Mouse (Mus musculus) midbrain, embryonic 16.5 days (tissue): ENCODE results near the gene Trpm3. TPM values are rescaled to one million over a fixed set of nuclear protein-coding genes. Genes with fewer than 3 reads are reported as not detected.

ENCODE experiments used
- ATAC-seq: fragments of 200-750 bp; cut with Nextera tagmentation; 2 replicates; pipeline ENCODE4 v1.8.0; 2017; ENCODE audit warnings: moderate TSS enrichment
- H3K27ac ChIP-seq: fragments of 300-500 bp; sonication (generic); 2 replicates; pipeline ENCODE4 v1.5.1; 2014; ENCODE audit warnings: mild to moderate bottlenecking, low read length, mixed read lengths
- H3K27me3 ChIP-seq: fragments of 300-500 bp; sonication (generic); 2 replicates; pipeline ENCODE4 v1.6.1; 2014; ENCODE audit warnings: low read depth, low read length, mixed read lengths; ENCODE audit not compliant: control insufficient read depth, insufficient read depth
- H3K36me3 ChIP-seq: fragments of 300-500 bp; sonication (generic); 2 replicates; pipeline ENCODE4 v1.6.1; 2014; ENCODE audit warnings: mild to moderate bottlenecking, low read length, moderate library complexity, mixed read lengths; ENCODE audit not compliant: control insufficient read depth, insufficient read depth
- H3K4me1 ChIP-seq: fragments of 300-500 bp; sonication (generic); 2 replicates; pipeline ENCODE4 v1.6.1; 2014; ENCODE audit warnings: mild to moderate bottlenecking, low read length, mixed read lengths; ENCODE audit not compliant: control insufficient read depth, insufficient read depth
- H3K4me2 ChIP-seq: fragments of 300-500 bp; sonication (generic); 2 replicates; pipeline ENCODE4 v1.6.1; 2014; ENCODE audit warnings: mild to moderate bottlenecking, low read length, mixed read lengths
- H3K4me3 ChIP-seq: fragments of 300-500 bp; sonication (generic); 2 replicates; pipeline ENCODE4 v1.5.1; 2014; ENCODE audit warnings: low read depth, mild to moderate bottlenecking, low read length, moderate library complexity, mixed read lengths
- H3K9ac ChIP-seq: fragments of 300-500 bp; sonication (generic); 2 replicates; pipeline ENCODE4 v1.6.1; 2014; ENCODE audit warnings: low read depth, low read length, mixed read lengths
- H3K9me3 ChIP-seq: fragments of 300-500 bp; sonication (generic); replicated peaks from 2 replicates; pipeline ENCODE4 v1.6.1; 2014; ENCODE audit warnings: mild to moderate bottlenecking, low read length, mixed read lengths; ENCODE audit not compliant: control insufficient read depth, poor library complexity, severe bottlenecking
- WGBS: fragments of 180-500 bp; shearing (Covaris S2); extraction: QIAGEN DNeasy Blood & Tissue Kit; methylation state at CpG from one replicate; pipeline ENCODE4 v1.1.7; 2014; 5-methylcytosine and 5-hydroxymethylcytosine counted together
- polyA plus RNA-seq: library from polyadenylated mRNA; unstranded; fragments of >200 nt; fragmentation: Nextera tagmentation; extraction: Ambion mirVana; gene quantifications from 2 replicates; pipeline ENCODE4 v1.2.1, GENCODE M21; 2015

Gene Trpm3
- polyA plus RNA-seq, 1 experiment from 2014 or later: 24.7 TPM

DNA sequence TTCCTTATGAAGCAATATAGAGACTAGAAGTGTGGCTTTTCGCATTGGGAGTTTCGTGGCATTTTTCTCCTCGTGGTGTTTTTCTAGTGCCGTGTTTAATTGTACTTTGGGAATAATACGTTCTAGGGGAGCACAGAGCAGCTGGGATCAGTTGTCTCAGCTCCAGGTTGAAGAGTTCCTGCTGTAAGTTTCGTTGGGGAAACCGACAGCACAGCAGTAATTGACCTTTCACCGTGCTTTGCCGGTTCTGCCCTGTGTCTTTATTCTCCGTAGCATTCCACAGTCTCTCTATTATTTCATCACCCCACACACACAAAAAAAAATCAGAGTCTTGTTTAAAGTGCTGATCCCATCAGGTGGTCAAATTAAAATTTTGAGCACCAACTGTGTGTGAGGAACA lies 496.8 kb downstream of the Trpm3 start:
- ATAC-seq: no peak
- H3K4me2 ChIP-seq: no peak overlapping the region
- WGBS: 24% methylated on average over 10 of the region's 10 CpGs
- no peak overlapping the region for H3K9ac ChIP-seq
- H3K4me1 ChIP-seq: peaks cover 4% of the 10 kb centered on the region; the same call in 1 of the 2 replicates
- no peaks in the 10 kb centered on the region for H3K9me3 ChIP-seq
- H3K27ac ChIP-seq: no peak overlapping the region
- no peaks in the 10 kb centered on the region for H3K36me3 ChIP-seq
- H3K27me3 ChIP-seq: no peaks in the 10 kb centered on the region
- H3K4me3 ChIP-seq: no peak overlapping the region

DNA sequence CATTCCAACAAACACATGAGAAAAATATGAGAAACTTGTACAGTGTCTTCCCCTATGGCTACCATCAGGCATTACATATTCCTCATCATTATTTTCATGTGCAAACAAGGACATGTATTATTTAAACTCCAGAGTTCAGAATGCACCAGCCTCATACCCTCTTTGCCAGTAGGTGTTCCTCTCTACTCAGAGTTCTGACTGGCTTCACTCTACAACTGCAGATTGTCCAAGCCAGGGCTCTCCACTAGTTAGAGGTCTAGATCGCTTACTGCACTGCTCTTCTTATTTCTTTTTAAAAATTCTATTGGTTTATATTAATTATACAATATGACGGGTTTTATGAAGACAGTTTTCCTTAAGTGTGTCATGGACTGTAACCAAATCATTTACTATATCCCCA lies 498.9 kb downstream of the Trpm3 start:
- no peaks in the 10 kb centered on the region for H3K36me3 ChIP-seq
- H3K27me3 ChIP-seq: no peaks in the 10 kb centered on the region
- no peak overlapping the region for H3K27ac ChIP-seq
- 88% methylated on average over 2 of the region's 2 CpGs for WGBS
- no peak for ATAC-seq
- H3K9me3 ChIP-seq: no peaks in the 10 kb centered on the region
- H3K4me3 ChIP-seq: no peak overlapping the region
- H3K4me2 ChIP-seq: no peak overlapping the region
- H3K4me1 ChIP-seq: peaks cover 4% of the 10 kb centered on the region; the same call in 1 of the 2 replicates
- H3K9ac ChIP-seq: no peak overlapping the region

DNA sequence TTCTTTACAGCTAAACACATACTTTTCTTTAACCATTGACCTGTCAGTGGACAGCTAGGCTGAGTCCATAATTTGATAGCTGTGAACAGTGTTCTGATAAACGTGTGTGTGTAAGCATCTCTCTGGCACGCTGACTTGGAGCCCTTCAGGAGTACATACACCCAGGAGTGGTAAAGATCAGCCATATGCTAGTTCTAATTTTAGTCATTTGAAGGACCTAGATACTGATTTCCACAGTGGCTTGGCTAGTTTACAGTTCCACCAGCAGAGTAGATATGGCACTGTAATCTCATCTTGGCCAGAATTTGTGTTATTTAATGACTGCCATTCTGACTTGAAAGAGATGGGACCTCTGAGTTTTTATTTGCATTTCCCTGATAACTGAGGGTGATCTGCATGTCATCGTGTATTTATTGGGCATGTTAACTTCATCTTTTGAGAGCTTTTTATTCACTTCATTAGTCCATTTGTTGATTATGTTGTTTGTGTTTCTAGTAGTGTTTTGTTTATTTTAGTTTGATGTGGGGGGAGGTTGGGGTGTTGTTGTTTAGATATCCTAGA lies 499.6 kb downstream of the Trpm3 start:
- no peak for ATAC-seq
- Histone ChIP-seq H3K27ac (no peak overlapping the region), H3K9me3 (no peaks in the 10 kb centered on the region), H3K9ac (no peak overlapping the region), H3K4me1 (peaks cover 4% of the 10 kb centered on the region; the same call in 1 of the 2 replicates), H3K36me3 (no peaks in the 10 kb centered on the region), H3K4me2 (no peak overlapping the region), H3K4me3 (no peak overlapping the region), H3K27me3 (no peaks in the 10 kb centered on the region)
- WGBS: 84% methylated on average over 3 of the region's 3 CpGs

DNA sequence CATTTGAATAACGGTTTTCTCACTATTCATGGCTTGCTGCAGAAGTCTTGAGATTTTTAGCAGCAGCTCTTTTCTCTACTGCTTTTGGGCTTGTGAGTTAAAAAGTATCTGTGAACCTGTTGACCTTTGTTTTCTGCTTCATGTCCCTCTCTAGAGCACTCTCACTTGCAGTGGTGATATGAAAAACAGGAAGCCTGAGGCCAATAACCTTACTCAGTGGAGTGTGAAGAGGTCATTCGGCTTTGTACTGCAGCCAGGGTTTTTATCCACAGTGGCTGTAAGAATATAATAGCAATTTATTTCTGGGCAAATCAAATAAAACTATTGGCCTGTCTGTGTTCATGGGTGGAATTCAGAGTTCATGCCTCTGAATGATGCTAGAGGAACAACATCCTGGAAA lies 503.3 kb downstream of the Trpm3 start:
- no peak overlapping the region for H3K9ac ChIP-seq
- H3K4me2 ChIP-seq: no peak overlapping the region
- no peaks in the 10 kb centered on the region for H3K36me3 ChIP-seq
- no peaks in the 10 kb centered on the region for H3K4me1 ChIP-seq
- H3K27ac ChIP-seq: no peak overlapping the region
- H3K27me3 ChIP-seq: no peaks in the 10 kb centered on the region
- H3K9me3 ChIP-seq: no peaks in the 10 kb centered on the region
- no peak overlapping the region for H3K4me3 ChIP-seq
- WGBS: 21% methylated on average over 2 of the region's 2 CpGs
- ATAC-seq: no peak

DNA sequence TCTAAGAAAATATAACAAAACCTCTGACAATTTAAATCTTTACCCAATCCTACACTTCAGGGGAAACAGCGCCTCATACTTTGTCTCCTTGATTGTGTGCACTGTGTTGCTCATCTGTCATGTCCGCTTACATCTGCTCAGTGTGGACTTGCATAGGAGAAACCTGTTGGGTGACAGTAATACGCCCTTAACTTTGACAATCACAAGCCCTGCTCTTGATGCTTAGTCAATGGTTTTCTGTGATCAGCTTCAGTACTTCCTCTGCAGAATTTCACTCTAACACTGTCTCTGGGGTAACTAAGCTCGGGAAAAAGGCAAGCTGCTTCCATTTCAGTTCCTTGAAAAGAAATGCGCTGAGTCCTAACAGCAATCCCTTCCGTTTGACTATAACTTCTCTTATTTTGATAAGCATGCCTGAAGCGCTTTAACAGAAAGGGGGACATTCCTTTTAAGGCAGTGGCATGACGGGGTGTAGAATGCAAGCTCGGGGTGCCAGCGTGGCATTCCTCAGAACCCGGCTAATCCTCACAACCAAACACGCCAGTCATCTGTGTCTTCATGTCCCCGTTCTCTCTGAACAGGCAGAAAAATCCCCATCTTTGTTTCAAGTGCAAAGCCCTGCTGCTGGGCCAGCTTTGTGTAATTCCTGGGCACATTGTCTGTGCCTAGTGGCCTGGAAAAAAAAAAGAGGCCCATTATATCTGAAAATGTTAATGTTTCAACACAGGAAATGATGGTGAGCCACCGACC lies 517.8 kb downstream of the Trpm3 start:
- no peak overlapping the region for H3K4me3 ChIP-seq
- H3K4me1 ChIP-seq: peaks cover 13% of the 10 kb centered on the region
- H3K9me3 ChIP-seq: no peaks in the 10 kb centered on the region
- H3K27me3 ChIP-seq: no peaks in the 10 kb centered on the region
- peak overlapping the region; percentile 67 for H3K27ac ChIP-seq
- ATAC-seq: peak; percentile 44
- WGBS: 21% methylated on average over 14 of the region's 14 CpGs
- H3K36me3 ChIP-seq: no peaks in the 10 kb centered on the region
- H3K9ac ChIP-seq: peak overlapping the region; percentile 22; the same call in 1 of the 2 replicates
- peak overlapping the region; percentile 36 for H3K4me2 ChIP-seq

DNA sequence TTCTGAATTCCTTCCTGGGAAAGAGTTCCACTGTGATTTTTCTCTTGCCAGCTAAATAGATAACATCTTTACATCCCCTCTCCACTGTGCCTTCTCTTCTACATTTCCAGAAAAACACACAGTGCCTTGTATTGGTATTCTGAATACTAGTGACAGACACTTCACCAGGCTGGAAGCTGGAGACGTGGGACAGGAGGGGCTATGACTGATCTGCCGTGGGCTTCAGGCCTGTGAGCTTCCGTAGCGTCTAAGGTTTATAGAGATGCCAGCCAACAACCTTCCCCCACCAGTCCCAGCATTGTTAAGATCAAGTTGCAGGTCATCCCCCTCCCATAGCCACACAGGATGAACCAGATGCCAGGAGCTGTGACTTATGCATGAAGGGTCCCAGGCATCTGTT lies 518.4 kb downstream of the Trpm3 start:
- 0 out of 2 replicates have a peak overlapping the region, but pooled peaks have one; percentile 14 for H3K4me2 ChIP-seq
- no peaks in the 10 kb centered on the region for H3K36me3 ChIP-seq
- H3K4me1 ChIP-seq: peaks cover 13% of the 10 kb centered on the region
- H3K27ac ChIP-seq: peak overlapping the region; percentile 67
- ATAC-seq: peak; percentile 66
- H3K27me3 ChIP-seq: no peaks in the 10 kb centered on the region
- WGBS: 12% methylated on average over 4 of the region's 4 CpGs
- no peaks in the 10 kb centered on the region for H3K9me3 ChIP-seq
- peak overlapping the region; percentile 22; the same call in 1 of the 2 replicates for H3K9ac ChIP-seq
- H3K4me3 ChIP-seq: no peak overlapping the region

DNA sequence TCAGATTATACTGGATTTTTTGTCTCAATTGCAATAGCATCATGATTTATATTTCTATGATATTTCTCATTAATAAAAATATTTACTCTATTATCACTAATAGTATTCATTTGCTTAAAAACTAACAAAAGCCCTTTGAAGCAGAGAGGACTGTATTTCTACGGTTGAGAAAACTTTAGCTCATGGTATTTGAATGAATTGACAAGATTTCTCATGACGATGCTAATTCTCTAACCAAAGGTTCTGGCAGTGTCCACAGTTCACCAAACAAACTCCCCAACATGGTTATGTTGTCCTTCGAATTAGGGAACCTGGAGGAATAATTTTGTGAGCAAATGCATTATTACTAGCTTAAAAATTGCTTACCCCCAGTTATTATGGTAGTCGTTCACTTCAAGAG lies 526.6 kb downstream of the Trpm3 start:
- Histone ChIP-seq H3K36me3 (no peaks in the 10 kb centered on the region), H3K4me2 (no peak overlapping the region), H3K27me3 (no peaks in the 10 kb centered on the region), H3K4me3 (no peak overlapping the region), H3K9ac (no peak overlapping the region), H3K27ac (no peak overlapping the region), H3K4me1 (no peaks in the 10 kb centered on the region), H3K9me3 (no peaks in the 10 kb centered on the region)
- ATAC-seq: no peak
- WGBS: 65% methylated on average over 4 of the region's 4 CpGs

DNA sequence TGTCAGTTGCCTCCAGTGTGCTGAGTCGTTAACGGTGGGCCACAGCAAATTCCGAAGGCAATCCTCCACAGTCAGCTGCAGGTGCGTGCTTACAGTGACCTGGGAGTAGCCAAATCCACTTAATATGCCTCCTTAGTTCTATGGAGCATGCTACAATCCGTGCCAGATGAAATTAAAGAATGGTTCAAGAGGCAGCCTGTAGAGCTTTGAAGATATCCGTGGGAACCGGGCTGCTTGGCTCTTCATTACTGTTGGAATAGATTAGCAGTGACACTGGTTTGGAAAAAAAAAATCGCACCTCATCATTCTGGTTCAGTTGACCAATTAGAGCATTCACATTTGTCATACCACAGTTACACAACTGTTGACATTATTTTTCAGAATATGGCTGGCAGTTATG lies 531.4 kb downstream of the Trpm3 start:
- Histone ChIP-seq H3K4me1 (no peaks in the 10 kb centered on the region), H3K27me3 (no peaks in the 10 kb centered on the region), H3K9ac (no peak overlapping the region), H3K4me3 (no peak overlapping the region), H3K36me3 (no peaks in the 10 kb centered on the region), H3K9me3 (no peaks in the 10 kb centered on the region), H3K27ac (no peak overlapping the region), H3K4me2 (no peak overlapping the region)
- whole genome bisulfite sequencing: 53% methylated on average over 8 of the region's 8 CpGs
- no peak for ATAC-seq

DNA sequence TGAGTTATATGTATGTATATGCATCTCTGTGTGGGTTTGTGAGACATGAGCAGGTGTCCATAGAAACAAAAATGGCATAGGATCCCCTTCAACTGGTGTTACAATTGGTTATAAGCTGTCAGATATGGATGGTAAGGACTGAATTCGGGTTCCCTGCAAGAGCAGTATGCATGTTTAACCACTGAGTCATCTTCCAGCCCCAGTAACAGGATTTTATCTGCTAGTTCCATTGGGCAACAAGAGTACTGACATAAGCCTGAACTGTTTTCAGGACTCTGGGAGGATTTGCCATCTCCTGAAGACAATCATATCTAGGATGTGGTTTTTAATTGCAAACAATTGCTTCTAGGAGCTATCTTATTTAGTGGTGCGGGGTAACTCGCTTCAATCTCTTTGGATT lies 534.0 kb downstream of the Trpm3 start:
- H3K27ac ChIP-seq: no peak overlapping the region
- H3K9ac ChIP-seq: no peak overlapping the region
- H3K4me3 ChIP-seq: no peak overlapping the region
- no peaks in the 10 kb centered on the region for H3K36me3 ChIP-seq
- no peaks in the 10 kb centered on the region for H3K9me3 ChIP-seq
- ATAC-seq: no peak
- WGBS: 89% methylated on average over 3 of the region's 3 CpGs
- no peaks in the 10 kb centered on the region for H3K27me3 ChIP-seq
- H3K4me1 ChIP-seq: no peaks in the 10 kb centered on the region
- no peak overlapping the region for H3K4me2 ChIP-seq
